Comparison of ENCODE assay signal across 27 mouse cellular contexts in the genomic region with DNA sequence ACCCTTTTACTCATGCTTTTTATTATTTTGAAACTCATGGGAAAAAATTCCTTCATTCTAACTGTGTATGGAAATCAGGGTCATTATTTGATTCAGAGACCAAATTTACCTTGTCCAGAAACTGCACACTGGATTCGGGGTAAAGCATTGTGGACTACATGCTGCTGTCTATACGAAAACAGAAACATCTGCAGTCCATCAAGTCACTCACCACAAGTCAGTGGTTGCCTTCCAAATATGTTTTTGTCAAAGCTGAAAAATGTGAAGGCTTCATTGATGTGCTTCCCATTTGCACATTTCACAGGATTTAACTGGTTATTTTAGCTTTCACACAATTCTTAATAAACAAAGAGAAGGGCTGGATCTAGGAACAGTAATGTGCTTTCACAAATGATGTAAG.
DNase-seq lines count a peak whose midpoint lies in the region; ATAC-seq and TF ChIP-seq lines count a peak whose summit lies in the region.
"Had no signal": no experiment of that assay in that cellular context is flagged by ENCODE, and none has a peak within 500 bp of the region (broad histone marks: within the 10 kb centered on the region; RNA-seq: fewer than 3 reads in every experiment).

No protein-coding gene starts in this region.

- no peak for DNase-seq in forebrain, postnatal 0 days
- DNase-seq in lung, adult 2 months = no peak
- no peak for DNase-seq in spleen, postnatal 10 days (ENCODE audit: low spot score in 2 of 2)
- DNase-seq in adrenal gland, adult 18-20 months (ENCODE audit: low spot score in 2 of 2) = no peak
- DNase-seq: adrenal gland, adult 8-10 months; adrenal gland, postnatal 25 days; cerebellum, adult 11-12 months; cerebellum, adult 8-10 months; cerebellum, postnatal 10 days; cerebellum, postnatal 36 days; embryo, embryonic 11 days; gastrocnemius, postnatal 25 days; heart, adult 18-20 months; heart, postnatal 36 days had no signal

- H3K9ac ChIP-seq in forebrain, postnatal 0 days = no peak overlapping the region
- no peak overlapping the region for H3K9ac ChIP-seq in forebrain, embryonic 15.5 days (replicated peaks)
- no peak overlapping the region for H3K9ac ChIP-seq in lung, embryonic 15.5 days
- H3K9ac ChIP-seq: embryonic facial prominence, embryonic 15.5 days; forebrain, embryonic 13.5 days; heart, embryonic 12.5 days; heart, embryonic 15.5 days; hindbrain, embryonic 13.5 days; intestine, embryonic 15.5 days had no signal

- TF ChIP-seq CTCF in forebrain, postnatal 0 days (IDR thresholded peaks at IDR 0.05; ENCODE audit: low read depth) = no peak
- TF ChIP-seq CTCF in lung, adult 2 months (IDR thresholded peaks at IDR 0.05; ENCODE audit: insufficient read depth, low read length) = no peak
- TF ChIP-seq CTCF in embryonic fibroblast, embryonic 13.5 days (IDR thresholded peaks at IDR 0.05; ENCODE audit: borderline replicate concordance, insufficient read depth, low read length) = no peak

- no peaks in the 10 kb centered on the region for H3K36me3 ChIP-seq in forebrain, postnatal 0 days (ENCODE audit: insufficient read depth)
- no peaks in the 10 kb centered on the region for H3K36me3 ChIP-seq in forebrain, embryonic 15.5 days
- H3K36me3 ChIP-seq in lung, embryonic 15.5 days = no peaks in the 10 kb centered on the region
- H3K36me3 ChIP-seq: embryonic facial prominence, embryonic 15.5 days; forebrain, embryonic 10.5 days; heart, embryonic 12.5 days; heart, embryonic 15.5 days; hindbrain, embryonic 10.5 days; hindbrain, embryonic 13.5 days; intestine, embryonic 15.5 days had no signal

- no peak overlapping the region for H3K27ac ChIP-seq in forebrain, postnatal 0 days (ENCODE audit: low read depth, low read length)
- no peak overlapping the region for H3K27ac ChIP-seq in forebrain, embryonic 15.5 days (replicated peaks)
- H3K27ac ChIP-seq in lung, embryonic 15.5 days = no peak overlapping the region
- H3K27ac ChIP-seq in embryonic fibroblast, embryonic 13.5 days (ENCODE audit: insufficient read depth, low read length) = peak overlapping the region; percentile 93; the same call in 1 of the 2 replicates
- H3K27ac ChIP-seq: embryonic facial prominence, embryonic 15.5 days; forebrain, embryonic 10.5 days; forebrain, embryonic 13.5 days; heart, embryonic 15.5 days; hindbrain, embryonic 10.5 days; hindbrain, embryonic 13.5 days; intestine, embryonic 15.5 days had no signal

- H3K27me3 ChIP-seq in forebrain, postnatal 0 days (ENCODE audit: insufficient read depth, low read length) = no peaks in the 10 kb centered on the region
- no peaks in the 10 kb centered on the region for H3K27me3 ChIP-seq in forebrain, embryonic 15.5 days
- no peaks in the 10 kb centered on the region for H3K27me3 ChIP-seq in lung, embryonic 15.5 days
- H3K27me3 ChIP-seq: embryonic facial prominence, embryonic 15.5 days; forebrain, embryonic 13.5 days; heart, embryonic 12.5 days; heart, embryonic 15.5 days; hindbrain, embryonic 13.5 days; intestine, embryonic 15.5 days had no signal

- H3K9me3 ChIP-seq in forebrain, postnatal 0 days (ENCODE audit: low read length) = no peaks in the 10 kb centered on the region
- H3K9me3 ChIP-seq in forebrain, embryonic 15.5 days = no peaks in the 10 kb centered on the region
- H3K9me3 ChIP-seq in lung, embryonic 15.5 days = no peaks in the 10 kb centered on the region
- H3K9me3 ChIP-seq: embryonic facial prominence, embryonic 15.5 days; forebrain, embryonic 10.5 days; forebrain, embryonic 13.5 days; heart, embryonic 12.5 days; heart, embryonic 15.5 days; hindbrain, embryonic 10.5 days; hindbrain, embryonic 13.5 days; intestine, embryonic 15.5 days had no signal

- H3K4me2 ChIP-seq in forebrain, postnatal 0 days (ENCODE audit: low read depth) = no peak overlapping the region
- H3K4me2 ChIP-seq in forebrain, embryonic 15.5 days (replicated peaks) = no peak overlapping the region
- H3K4me2 ChIP-seq in lung, embryonic 15.5 days = no peak overlapping the region
- H3K4me2 ChIP-seq: embryonic facial prominence, embryonic 15.5 days; forebrain, embryonic 13.5 days; heart, embryonic 12.5 days; heart, embryonic 15.5 days; hindbrain, embryonic 13.5 days; intestine, embryonic 15.5 days had no signal

- no peak for TF ChIP-seq POLR2A in lung, adult 2 months (IDR thresholded peaks at IDR 0.05; ENCODE audit: borderline replicate concordance, extremely low read depth, low read depth, low read length)
- no peak for TF ChIP-seq POLR2A in embryonic fibroblast, embryonic 13.5 days (IDR thresholded peaks at IDR 0.05; ENCODE audit: low read depth, low read length)

- ATAC-seq in forebrain, postnatal 0 days = peak; percentile 48; the same call in 1 of the 2 replicates
- no peak for ATAC-seq in forebrain, embryonic 15.5 days (replicated peaks)
- peak; percentile 75; the same call in 1 of the 2 replicates for ATAC-seq in lung, embryonic 15.5 days (ENCODE audit: borderline replicate concordance, extremely low read depth, low FRiP score, low TSS enrichment)
- ATAC-seq: forebrain, embryonic 13.5 days; hindbrain, embryonic 16.5 days; intestine, embryonic 15.5 days had no signal

- H3K4me3 ChIP-seq in forebrain, postnatal 0 days (ENCODE audit: low read depth, low read length) = no peak overlapping the region
- no peak overlapping the region for H3K4me3 ChIP-seq in forebrain, embryonic 15.5 days
- no peak overlapping the region for H3K4me3 ChIP-seq in lung, embryonic 15.5 days
- H3K4me3 ChIP-seq in lung, adult 2 months (replicated peaks; ENCODE audit: extremely low read depth, low read depth, low read length) = no peak overlapping the region
- no peak overlapping the region for H3K4me3 ChIP-seq in embryonic fibroblast, embryonic 13.5 days (ENCODE audit: insufficient read depth, low read length)
- H3K4me3 ChIP-seq: embryonic facial prominence, embryonic 15.5 days; erythroblast, embryonic 14.5 days; forebrain, embryonic 10.5 days; forebrain, embryonic 13.5 days; heart, embryonic 12.5 days; heart, embryonic 15.5 days; hindbrain, embryonic 10.5 days; hindbrain, embryonic 13.5 days; intestine, embryonic 15.5 days had no signal

- H3K4me1 ChIP-seq in forebrain, postnatal 0 days (ENCODE audit: insufficient read depth) = no peaks in the 10 kb centered on the region
- H3K4me1 ChIP-seq in forebrain, embryonic 15.5 days = no peaks in the 10 kb centered on the region
- no peaks in the 10 kb centered on the region for H3K4me1 ChIP-seq in lung, embryonic 15.5 days
- H3K4me1 ChIP-seq in lung, adult 2 months (ENCODE audit: control insufficient read depth, insufficient read depth, low read length) = no peaks in the 10 kb centered on the region
- peaks cover 10% of the 10 kb centered on the region for H3K4me1 ChIP-seq in embryonic fibroblast, embryonic 13.5 days (ENCODE audit: control insufficient read depth, insufficient read depth, low read length)
- H3K4me1 ChIP-seq: embryonic facial prominence, embryonic 15.5 days; forebrain, embryonic 10.5 days; forebrain, embryonic 13.5 days; heart, embryonic 12.5 days; heart, embryonic 15.5 days; hindbrain, embryonic 10.5 days; intestine, embryonic 15.5 days had no signal

- 56% methylated on average over 2 of the region's 2 CpGs for WGBS in forebrain, postnatal 0 days
- WGBS in forebrain, embryonic 15.5 days = 69% methylated on average over 2 of the region's 2 CpGs
- 33% methylated on average over 2 of the region's 2 CpGs for WGBS in lung, embryonic 15.5 days
- 54% methylated on average over 2 of the region's 2 CpGs for WGBS in lung, adult 2 months
